Mouse (Mus musculus) ES-Bruce4 (cell line): ENCODE measurements around the gene Ubiad1.

Experiments used
- CTCF ChIP-seq: IDR thresholded peaks from one replicate; pipeline ENCODE4 v1.8.1; 2011; ENCODE audit warnings: low read depth, low read length
- EP300 ChIP-seq: IDR thresholded peaks from 2 replicates; pipeline ENCODE4 v1.6.1; 2011; ENCODE audit warnings: low read depth, low read length; ENCODE audit not compliant: insufficient read depth
- POLR2A ChIP-seq: IDR thresholded peaks from one replicate; pipeline ENCODE4 v1.8.1; 2011; ENCODE audit warnings: low read length; ENCODE audit not compliant: insufficient read depth

DNA sequence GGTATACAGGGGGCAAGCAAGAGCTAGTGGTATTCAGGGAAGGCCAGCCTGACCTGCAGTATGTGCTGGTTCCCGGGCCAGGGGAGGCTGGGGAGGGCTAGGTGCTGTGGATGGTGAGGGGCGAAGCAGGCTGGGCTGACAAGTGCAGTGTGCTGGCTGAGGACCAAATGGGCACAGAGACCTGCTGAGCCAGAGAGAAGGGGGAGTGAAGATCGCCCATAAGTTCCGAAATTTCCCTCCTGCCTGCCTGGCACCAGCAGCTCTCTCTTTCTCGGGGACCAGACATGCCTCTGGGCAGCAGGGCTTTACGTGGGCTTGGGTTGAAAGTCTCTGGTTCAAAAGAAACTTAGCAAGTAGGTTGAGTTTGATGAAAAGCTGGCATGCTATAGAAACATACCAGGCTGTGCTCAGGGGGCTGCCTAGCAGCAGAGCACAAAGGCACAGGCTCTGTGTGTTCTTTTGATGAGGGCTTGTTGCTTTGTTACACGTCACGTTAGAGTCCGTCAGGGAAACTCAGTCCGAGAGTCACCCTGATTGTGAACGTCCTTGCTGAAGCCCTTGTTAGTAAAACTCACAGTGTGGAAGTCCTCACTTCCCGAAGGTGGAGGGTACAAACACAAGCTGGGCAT lies 16.2 kb upstream of the Ubiad1 start:
- TF ChIP-seq POLR2A (no peak), CTCF (no peak), EP300 (no peak)
